Mouse (Mus musculus) stomach, embryonic 16.5 days (tissue): ENCODE measurements around the gene Tcam1. TPM values are rescaled to one million over a fixed set of nuclear protein-coding genes. Genes with fewer than 3 reads are reported as not detected.

Experiments used
- ATAC-seq: fragments of 200-750 bp; cut with Nextera tagmentation; 2 replicates; pipeline ENCODE4 v1.8.0; 2017; ENCODE audit warnings: moderate number of reproducible peaks, moderate TSS enrichment; ENCODE audit not compliant: insufficient read depth, low FRiP score
- H3K27ac ChIP-seq: fragments of 300-500 bp; sonication (generic); 2 replicates; pipeline ENCODE4 v1.5.1; 2014; ENCODE audit warnings: low read length
- H3K27me3 ChIP-seq: fragments of 300-500 bp; sonication (generic); 2 replicates; pipeline ENCODE4 v1.6.1; 2014; ENCODE audit warnings: low read length, control low read depth, mixed read lengths; ENCODE audit not compliant: control insufficient read depth, insufficient read depth
- H3K36me3 ChIP-seq: fragments of 300-500 bp; sonication (generic); 2 replicates; pipeline ENCODE4 v1.6.1; 2014; ENCODE audit warnings: low read length; ENCODE audit not compliant: control insufficient read depth, insufficient read depth
- H3K4me1 ChIP-seq: fragments of 300-500 bp; sonication (generic); 2 replicates; pipeline ENCODE4 v1.6.1; 2014; ENCODE audit warnings: low read length, control low read depth, mixed read lengths; ENCODE audit not compliant: control insufficient read depth, insufficient read depth
- H3K4me2 ChIP-seq: fragments of 300-500 bp; sonication (generic); 2 replicates; pipeline ENCODE4 v1.6.1; 2014; ENCODE audit warnings: low read depth, low read length, mixed read lengths
- H3K4me3 ChIP-seq: fragments of 300-500 bp; sonication (generic); replicated peaks from 2 replicates; pipeline ENCODE4 v1.5.1; 2014; ENCODE audit warnings: mild to moderate bottlenecking, low read length
- H3K9ac ChIP-seq: fragments of 300-500 bp; sonication (generic); 2 replicates; pipeline ENCODE4 v1.6.1; 2014; ENCODE audit warnings: low read length
- H3K9me3 ChIP-seq: fragments of 300-500 bp; sonication (generic); replicated peaks from 2 replicates; pipeline ENCODE4 v1.6.1; 2016; ENCODE audit warnings: low read length, control low read depth; ENCODE audit not compliant: control insufficient read depth
- WGBS: fragments of 180-500 bp; shearing (Covaris S2); extraction: QIAGEN DNeasy Blood & Tissue Kit; methylation state at CpG from one replicate; pipeline ENCODE4 v1.1.7; 2014; 5-methylcytosine and 5-hydroxymethylcytosine counted together
- polyA plus RNA-seq: library from polyadenylated mRNA; unstranded; fragments of >200 nt; fragmentation: Nextera tagmentation; extraction: Ambion mirVana; gene quantifications from 2 replicates; pipeline ENCODE4 v1.2.1, GENCODE M21; 2015

Tcam1 gene
- polyA plus RNA-seq, 1 experiment from 2014 or later = 0.21 TPM

DNA sequence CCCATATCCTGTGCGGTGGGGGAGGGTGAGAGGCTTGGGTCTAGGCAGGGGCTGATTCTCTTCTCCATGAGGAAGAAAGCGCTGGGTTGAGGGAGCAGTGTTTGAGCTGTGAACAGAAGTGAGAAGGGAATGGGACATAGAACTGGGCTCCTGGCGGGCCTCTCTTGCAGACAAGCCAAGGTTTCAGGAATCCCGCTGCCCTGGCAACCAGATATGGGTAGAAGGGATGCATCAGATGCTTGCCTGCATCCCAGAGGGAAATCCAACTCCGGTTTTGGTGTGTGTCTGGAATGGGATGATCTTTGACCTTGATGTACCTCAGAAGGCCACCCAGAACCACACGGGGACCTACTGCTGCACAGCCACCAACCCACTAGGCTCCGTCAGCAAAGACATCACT is 9.7 kb downstream of the Tcam1 start:
- Histone ChIP-seq H3K27ac (no peak overlapping the region), H3K27me3 (no peaks in the 10 kb centered on the region), H3K4me1 (peaks cover 8% of the 10 kb centered on the region; the same call in 1 of the 2 replicates), H3K9me3 (no peaks in the 10 kb centered on the region), H3K4me2 (no peak overlapping the region), H3K4me3 (no peak overlapping the region), H3K36me3 (no peaks in the 10 kb centered on the region), H3K9ac (no peak overlapping the region)
- 86% methylated on average over 7 of the region's 7 CpGs for WGBS
- no peak for ATAC-seq

DNA sequence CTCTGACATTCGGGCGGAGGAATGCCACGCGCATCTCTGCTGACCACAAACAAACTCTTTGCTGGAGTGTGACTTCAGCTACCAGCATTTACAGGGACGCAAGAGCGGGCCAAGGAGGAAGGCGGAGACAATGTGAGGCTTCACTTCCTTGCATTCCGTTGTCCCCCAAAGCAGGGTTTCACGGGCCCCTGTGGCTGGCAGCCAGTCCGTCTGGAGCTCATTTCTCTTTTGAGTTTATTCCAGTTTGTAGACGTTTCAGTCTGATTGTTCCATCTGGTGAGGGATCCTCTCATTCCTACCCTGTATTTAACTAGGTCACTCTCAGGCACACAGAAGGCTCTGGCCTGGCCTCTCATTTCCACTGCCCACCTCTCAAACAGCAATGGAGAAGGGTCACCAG is 10.5 kb downstream of the Tcam1 start:
- no peak for ATAC-seq
- Histone ChIP-seq H3K9me3 (no peaks in the 10 kb centered on the region), H3K36me3 (no peaks in the 10 kb centered on the region), H3K4me3 (no peak overlapping the region), H3K27ac (peak overlapping the region; percentile 43; the same call in 1 of the 2 replicates), H3K4me1 (peaks cover 8% of the 10 kb centered on the region; the same call in 1 of the 2 replicates), H3K27me3 (no peaks in the 10 kb centered on the region), H3K4me2 (no peak overlapping the region), H3K9ac (no peak overlapping the region)
- WGBS = 66% methylated on average over 11 of the region's 11 CpGs

- Histone ChIP-seq H3K27ac (no peak overlapping the region), H3K36me3 (no peaks in the 10 kb centered on the region), H3K9me3 (no peaks in the 10 kb centered on the region), H3K4me3 (no peak overlapping the region), H3K9ac (no peak overlapping the region), H3K4me2 (no peak overlapping the region), H3K4me1 (peaks cover 8% of the 10 kb centered on the region; the same call in 1 of the 2 replicates), H3K27me3 (no peaks in the 10 kb centered on the region)
- ATAC-seq = no peak
- 49% methylated on average over 8 of the region's 8 CpGs for WGBS
Measured at GRCm38 (mm10) chr11:106289369-106289768, 12.9 kb downstream of the Tcam1 start.

GRCm38 (mm10) chr11:106290376-106290775 is 13.9 kb downstream of the Tcam1 start:
- Histone ChIP-seq H3K4me1 (peaks cover 8% of the 10 kb centered on the region; the same call in 1 of the 2 replicates), H3K27ac (no peak overlapping the region), H3K9me3 (no peaks in the 10 kb centered on the region), H3K9ac (no peak overlapping the region), H3K27me3 (no peaks in the 10 kb centered on the region), H3K36me3 (no peaks in the 10 kb centered on the region), H3K4me2 (no peak overlapping the region), H3K4me3 (no peak overlapping the region)
- no peak for ATAC-seq
- 93% methylated on average over 5 of the region's 5 CpGs for WGBS

GRCm38 (mm10) chr11:106291861-106292260 is 15.4 kb downstream of the Tcam1 start:
- no peak overlapping the region for H3K9ac ChIP-seq
- peaks cover 7% of the 10 kb centered on the region; the same call in 1 of the 2 replicates for H3K4me1 ChIP-seq
- no peak overlapping the region for H3K4me3 ChIP-seq
- H3K9me3 ChIP-seq = no peaks in the 10 kb centered on the region
- no peak overlapping the region for H3K4me2 ChIP-seq
- H3K36me3 ChIP-seq = no peaks in the 10 kb centered on the region
- no peak overlapping the region for H3K27ac ChIP-seq
- WGBS = 83% methylated on average over 2 of the region's 2 CpGs
- no peaks in the 10 kb centered on the region for H3K27me3 ChIP-seq
- no peak for ATAC-seq

DNA sequence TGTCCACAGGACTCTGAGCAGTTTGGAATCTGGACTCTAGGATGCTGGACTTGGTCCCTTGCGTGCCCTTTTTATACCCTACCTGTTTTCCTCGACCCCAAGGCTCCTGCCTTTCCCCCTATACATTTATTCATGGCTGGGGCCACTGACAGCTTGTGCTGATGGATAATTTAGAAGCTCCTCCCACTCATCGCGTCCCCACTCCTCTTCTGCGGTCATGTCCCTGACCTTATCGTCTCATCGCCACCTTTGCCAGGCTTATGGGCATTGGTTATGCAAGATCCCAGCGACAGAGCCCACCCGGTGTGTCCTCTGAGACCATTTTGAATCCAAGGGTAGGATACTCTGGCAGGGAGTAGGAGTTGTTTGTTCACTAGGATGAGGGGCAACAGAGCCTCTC is 25.3 kb downstream of the Tcam1 start, which contains the start of gene Gh:
Gh (minus strand) TSS at position 101 of the 400 bp plus-strand sequence.
- Histone ChIP-seq H3K9me3 (no peaks in the 10 kb centered on the region), H3K36me3 (no peaks in the 10 kb centered on the region), H3K27me3 (no peaks in the 10 kb centered on the region), H3K4me3 (no peak within 1 kb of the TSS), H3K9ac (no peak within 1 kb of the TSS), H3K4me1 (no peaks in the 10 kb centered on the region), H3K4me2 (no peak within 1 kb of the TSS), H3K27ac (no peak within 1 kb of the TSS)
- 82% methylated on average over 9 of the region's 9 CpGs for WGBS
- no peak for ATAC-seq

DNA sequence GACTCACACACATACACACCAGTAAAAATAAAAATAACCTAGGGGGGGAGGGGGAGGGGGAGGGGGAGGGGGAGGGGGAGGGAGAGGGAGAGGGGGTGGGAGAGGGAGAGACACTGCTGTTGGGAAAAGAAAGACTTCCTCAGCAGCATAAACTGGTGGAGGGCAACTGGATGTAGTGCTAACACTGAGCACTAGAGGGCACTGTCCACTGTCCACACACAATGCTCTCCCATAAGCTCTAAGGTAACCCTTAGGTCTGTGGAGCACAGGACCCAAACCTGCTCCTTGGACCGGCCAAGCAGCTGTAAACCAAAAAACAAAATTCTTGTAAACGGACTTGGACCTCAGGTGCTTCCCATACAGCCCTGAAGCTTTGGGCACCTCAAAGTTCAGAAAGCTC is 26.2 kb downstream of the Tcam1 start:
- Histone ChIP-seq H3K4me2 (no peak overlapping the region), H3K36me3 (no peaks in the 10 kb centered on the region), H3K4me3 (no peak overlapping the region), H3K4me1 (no peaks in the 10 kb centered on the region), H3K9me3 (no peaks in the 10 kb centered on the region), H3K9ac (no peak overlapping the region), H3K27ac (no peak overlapping the region), H3K27me3 (no peaks in the 10 kb centered on the region)
- ATAC-seq = no peak
- WGBS = 14% methylated on average over 2 of the region's 2 CpGs

GRCm38 (mm10) chr11:106305348-106306064 is 29.0 kb downstream of the Tcam1 start:
- no peaks in the 10 kb centered on the region for H3K4me1 ChIP-seq
- no peak overlapping the region for H3K4me2 ChIP-seq
- H3K9ac ChIP-seq = no peak overlapping the region
- 74% methylated on average over 10 of the region's 10 CpGs for WGBS
- H3K27me3 ChIP-seq = no peaks in the 10 kb centered on the region
- no peak overlapping the region for H3K4me3 ChIP-seq
- ATAC-seq = no peak
- H3K27ac ChIP-seq = no peak overlapping the region
- H3K9me3 ChIP-seq = no peaks in the 10 kb centered on the region
- H3K36me3 ChIP-seq = no peaks in the 10 kb centered on the region

- Histone ChIP-seq H3K27me3 (no peaks in the 10 kb centered on the region), H3K4me2 (no peak overlapping the region), H3K9ac (no peak overlapping the region), H3K4me1 (no peaks in the 10 kb centered on the region), H3K27ac (no peak overlapping the region), H3K36me3 (no peaks in the 10 kb centered on the region), H3K9me3 (no peaks in the 10 kb centered on the region), H3K4me3 (no peak overlapping the region)
- WGBS = 74% methylated on average over 3 of the region's 3 CpGs
- ATAC-seq = no peak
Measured at GRCm38 (mm10) chr11:106306065-106306385, 29.6 kb downstream of the Tcam1 start.
